ENCODE assay signal across 9 mouse cellular contexts in the genomic region with DNA sequence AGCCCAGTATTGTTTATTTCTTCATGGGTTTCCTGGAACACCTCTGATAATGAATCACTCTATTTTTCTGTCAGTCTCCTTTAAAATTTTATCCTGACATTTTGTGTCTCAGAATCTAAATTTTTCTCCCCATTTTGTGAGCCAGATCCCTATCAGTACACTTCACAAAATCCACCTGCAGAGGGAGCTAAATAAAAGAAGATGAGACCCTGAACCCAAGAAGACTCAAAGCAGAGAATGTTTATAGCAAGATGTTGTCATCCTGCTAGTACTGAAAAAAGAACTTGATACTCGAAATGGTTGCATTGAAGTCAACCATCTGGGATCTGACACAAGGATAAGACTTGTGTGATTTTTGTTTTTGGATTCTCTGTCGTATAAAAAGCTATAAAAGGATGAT. TPM values are rescaled to one million over a fixed set of nuclear protein-coding genes. Genes with fewer than 3 reads are reported as not detected.
A peak's percentile ranks its signal among the peaks of the same experiment; 100 is the strongest.
DNase-seq lines count a peak whose midpoint lies in the region; ATAC-seq and TF ChIP-seq lines count a peak whose summit lies in the region.
"Had no signal": no experiment of that assay in that cellular context is flagged by ENCODE, and none has a peak within 500 bp of the region (broad histone marks: within the 10 kb centered on the region; RNA-seq: fewer than 3 reads in every experiment).

No protein-coding gene starts in this region.

- peak overlapping the region; percentile 55; the same call in 1 of the 2 replicates for H3K27ac ChIP-seq in forebrain, embryonic 15.5 days (replicated peaks)
- no peak overlapping the region for H3K27ac ChIP-seq in forebrain, embryonic 10.5 days
- no peak overlapping the region for H3K27ac ChIP-seq in lung, embryonic 16.5 days (ENCODE audit: low read length)
- H3K27ac ChIP-seq: neural tube, embryonic 13.5 days had no signal

- no peaks in the 10 kb centered on the region for H3K9me3 ChIP-seq in forebrain, embryonic 15.5 days
- no peaks in the 10 kb centered on the region for H3K9me3 ChIP-seq in forebrain, embryonic 10.5 days
- no peaks in the 10 kb centered on the region for H3K9me3 ChIP-seq in lung, embryonic 16.5 days (ENCODE audit: control insufficient read depth, low read length)
- H3K9me3 ChIP-seq: neural tube, embryonic 13.5 days had no signal

- ATAC-seq in forebrain, embryonic 15.5 days (replicated peaks) = no peak
- ATAC-seq in lung, embryonic 16.5 days (ENCODE audit: low read depth) = peak; percentile 17; the same call in 1 of the 2 replicates
- no peak for ATAC-seq in inflammation-experienced regulatory T-cells, adult 6 months

- H3K9ac ChIP-seq in forebrain, embryonic 15.5 days (replicated peaks) = no peak overlapping the region
- no peak overlapping the region for H3K9ac ChIP-seq in lung, embryonic 16.5 days (ENCODE audit: low read length)
- H3K9ac ChIP-seq: neural tube, embryonic 13.5 days had no signal

- DNase-seq in forebrain, embryonic 10.5 days (ENCODE audit: extremely low spot score, low spot score) = no peak
- DNase-seq in lung, adult 2 months = no peak
- DNase-seq in R1 (ENCODE audit: low read depth, low spot score) = peak; percentile 60
- DNase-seq in mesoderm, embryonic 11.5 days (ENCODE audit: low read depth, low spot score) = peak; percentile 31
- no peak for DNase-seq in heart, adult 18-20 months

- no peak overlapping the region for H3K4me3 ChIP-seq in forebrain, embryonic 15.5 days
- no peak overlapping the region for H3K4me3 ChIP-seq in forebrain, embryonic 10.5 days
- no peak overlapping the region for H3K4me3 ChIP-seq in lung, embryonic 16.5 days (ENCODE audit: low read length)
- H3K4me3 ChIP-seq in lung, adult 2 months (replicated peaks; ENCODE audit: extremely low read depth, low read depth, low read length) = no peak overlapping the region
- H3K4me3 ChIP-seq: neural tube, embryonic 13.5 days had no signal

- H3K4me2 ChIP-seq in forebrain, embryonic 15.5 days (replicated peaks) = no peak overlapping the region
- H3K4me2 ChIP-seq in lung, embryonic 16.5 days (ENCODE audit: low read depth, low read length) = no peak overlapping the region
- H3K4me2 ChIP-seq: neural tube, embryonic 13.5 days had no signal

- no peak for TF ChIP-seq CTCF in lung, adult 2 months (IDR thresholded peaks at IDR 0.05; ENCODE audit: insufficient read depth, low read length)

- 0 out of 2 replicates have a peak, but pooled peaks cover 8% of the 10 kb centered on the region for H3K4me1 ChIP-seq in forebrain, embryonic 15.5 days
- peaks cover 9% of the 10 kb centered on the region for H3K4me1 ChIP-seq in forebrain, embryonic 10.5 days
- no peaks in the 10 kb centered on the region for H3K4me1 ChIP-seq in lung, embryonic 16.5 days (replicated peaks; ENCODE audit: control insufficient read depth, insufficient read depth, low read length)
- no peaks in the 10 kb centered on the region; the same call in 1 of the 2 replicates for H3K4me1 ChIP-seq in lung, adult 2 months (ENCODE audit: control insufficient read depth, insufficient read depth, low read length)
- H3K4me1 ChIP-seq: neural tube, embryonic 13.5 days had no signal

- H3K36me3 ChIP-seq in forebrain, embryonic 15.5 days = no peaks in the 10 kb centered on the region
- peaks cover 8% of the 10 kb centered on the region for H3K36me3 ChIP-seq in forebrain, embryonic 10.5 days (replicated peaks)
- no peaks in the 10 kb centered on the region for H3K36me3 ChIP-seq in lung, embryonic 16.5 days (ENCODE audit: control insufficient read depth, insufficient read depth, low read length)
- H3K36me3 ChIP-seq: neural tube, embryonic 13.5 days had no signal

- no peaks in the 10 kb centered on the region for H3K27me3 ChIP-seq in forebrain, embryonic 15.5 days
- no peaks in the 10 kb centered on the region for H3K27me3 ChIP-seq in forebrain, embryonic 10.5 days (ENCODE audit: poor library complexity, severe bottlenecking)
- H3K27me3 ChIP-seq in lung, embryonic 16.5 days (ENCODE audit: control insufficient read depth, insufficient read depth, low read depth, low read length) = no peaks in the 10 kb centered on the region
- H3K27me3 ChIP-seq: neural tube, embryonic 13.5 days had no signal

- TF ChIP-seq POLR2A in lung, adult 2 months (IDR thresholded peaks at IDR 0.05; ENCODE audit: borderline replicate concordance, extremely low read depth, low read depth, low read length) = no peak

- 35% methylated on average over 2 of the region's 2 CpGs for WGBS in forebrain, embryonic 15.5 days
- WGBS in forebrain, embryonic 10.5 days = 52% methylated on average over 2 of the region's 2 CpGs
- 15% methylated on average over 2 of the region's 2 CpGs for WGBS in lung, embryonic 16.5 days
- 36% methylated on average over 2 of the region's 2 CpGs for WGBS in lung, adult 2 months

RNA-seq across cellular contexts. Expression of a gene that starts 40.1 kb away (rescaled TPM):
- polyA plus RNA-seq in forebrain, embryonic 15.5 days (2015; fragmentation: Nextera tagmentation; extraction: Ambion mirVana) = 90.9 and 96.7 TPM in 2 replicates
- polyA plus RNA-seq in forebrain, embryonic 10.5 days (2016; fragmentation: Nextera tagmentation; extraction: Ambion mirVana) = 51.3 and 51.5 TPM in 2 replicates
- 35.0 and 36.2 TPM in 2 replicates for polyA plus RNA-seq in lung, embryonic 16.5 days (2015; fragmentation: Nextera tagmentation; extraction: Ambion mirVana)
- 23.1 and 33.9 TPM in 2 replicates for polyA plus RNA-seq in lung, adult 2 months (2012; rRNA removed)
- 10 to 100 TPM; 18.6 to 21.4 (median 18.7) TPM for polyA plus RNA-seq in inflammation-experienced regulatory T-cells, adult 6 months (2017; shearing (Covaris generic))
- 100 to 1,000 TPM; 137 to 139 TPM for total RNA-seq in heart, adult 18-20 months (2021)

Comparison
In these comparisons a context has a peak if more than half of its experiments do, and no peak if none do; other contexts are left out.
1. DNase-seq: peak in R1 (single experiment) and mesoderm, embryonic 11.5 days (single experiment); none in forebrain, embryonic 10.5 days (single experiment), lung, adult 2 months (single experiment) and heart, adult 18-20 months (0 of 2).